Mouse (Mus musculus): ENCODE measurements around the gene Cfap300. TPM values are rescaled to one million over a fixed set of nuclear protein-coding genes. Genes with fewer than 3 reads are reported as not detected.
A peak's percentile ranks its signal among the peaks of the same experiment; 100 is the strongest.

The Cfap300 gene
- polyA plus RNA-seq, 1 experiment: 12.8 TPM

GRCm38 (mm10) chr9:8017253-8017913, 25.2 kb downstream of the Cfap300 start:
- H3K4me1 ChIP-seq (ENCODE audit: control insufficient read depth, insufficient read depth, low read length): no peaks in the 10 kb centered on the region
- H3K27ac ChIP-seq (ENCODE audit: insufficient read depth, low read length): no peak overlapping the region
- no peaks in the 10 kb centered on the region for H3K9me3 ChIP-seq (replicated peaks; ENCODE audit: control insufficient read depth, insufficient read depth, low read length, poor library complexity, severe bottlenecking)
- no peak for TF ChIP-seq POLR2A (IDR thresholded peaks at IDR 0.05; ENCODE audit: insufficient read depth, low read length)
- TF ChIP-seq EP300 (IDR thresholded peaks at IDR 0.05; ENCODE audit: insufficient read depth, low read depth, low read length): no peak
- no peak for TF ChIP-seq CTCF (IDR thresholded peaks at IDR 0.05; ENCODE audit: low read depth, low read length)
- peak overlapping the region; percentile 56; the same call in 1 of the 2 replicates for H3K4me3 ChIP-seq (ENCODE audit: low read depth, low read length)
- peak overlapping the region; percentile 67; the same call in 1 of the 2 replicates for H3K9ac ChIP-seq (ENCODE audit: low read depth, poor library complexity, severe bottlenecking)
- no peaks in the 10 kb centered on the region for H3K27me3 ChIP-seq (ENCODE audit: control insufficient read depth, insufficient read depth, low read length, poor library complexity, severe bottlenecking)
- H3K36me3 ChIP-seq (ENCODE audit: control insufficient read depth, insufficient read depth, low read length, poor library complexity, severe bottlenecking): no peaks in the 10 kb centered on the region

GRCm38 (mm10) chr9:8004370-8004991, 38.1 kb downstream of the Cfap300 start, which contains the start of gene Yap1:
Gene Yap1 (minus strand): TSS chr9:8004596.
- Histone ChIP-seq H3K9me3 (replicated peaks; ENCODE audit: control insufficient read depth, insufficient read depth, low read length, poor library complexity, severe bottlenecking) (no peaks in the 10 kb centered on the region), H3K4me3 (ENCODE audit: low read depth, low read length) (peak within 1 kb of the TSS; percentile 85), H3K4me1 (ENCODE audit: control insufficient read depth, insufficient read depth, low read length) (no peaks in the 10 kb centered on the region), H3K9ac (ENCODE audit: low read depth, poor library complexity, severe bottlenecking) (peak within 1 kb of the TSS; percentile 96), H3K36me3 (ENCODE audit: control insufficient read depth, insufficient read depth, low read length, poor library complexity, severe bottlenecking) (peaks cover 13% of the 10 kb centered on the region; the same call in 1 of the 2 replicates), H3K27me3 (ENCODE audit: control insufficient read depth, insufficient read depth, low read length, poor library complexity, severe bottlenecking) (no peaks in the 10 kb centered on the region), H3K27ac (ENCODE audit: insufficient read depth, low read length) (peak within 1 kb of the TSS; percentile 70)
- TF ChIP-seq POLR2A (IDR thresholded peaks at IDR 0.05; ENCODE audit: insufficient read depth, low read length) (no peak), EP300 (IDR thresholded peaks at IDR 0.05; ENCODE audit: insufficient read depth, low read depth, low read length) (0 out of 2 replicates have a peak, but pooled peaks have one; percentile 10)

GRCm38 (mm10) chr9:8003301-8004271, 39.0 kb downstream of the Cfap300 start:
- H3K9me3 ChIP-seq (replicated peaks; ENCODE audit: control insufficient read depth, insufficient read depth, low read length, poor library complexity, severe bottlenecking): no peaks in the 10 kb centered on the region
- peak overlapping the region; percentile 96 for H3K9ac ChIP-seq (ENCODE audit: low read depth, poor library complexity, severe bottlenecking)
- no peaks in the 10 kb centered on the region for H3K27me3 ChIP-seq (ENCODE audit: control insufficient read depth, insufficient read depth, low read length, poor library complexity, severe bottlenecking)
- H3K4me3 ChIP-seq (ENCODE audit: low read depth, low read length): peak overlapping the region; percentile 85
- no peak for TF ChIP-seq CTCF (IDR thresholded peaks at IDR 0.05; ENCODE audit: low read depth, low read length)
- TF ChIP-seq EP300 (IDR thresholded peaks at IDR 0.05; ENCODE audit: insufficient read depth, low read depth, low read length): no peak
- no peak for TF ChIP-seq POLR2A (IDR thresholded peaks at IDR 0.05; ENCODE audit: insufficient read depth, low read length)
- H3K27ac ChIP-seq (ENCODE audit: insufficient read depth, low read length): peak overlapping the region; percentile 58
- H3K36me3 ChIP-seq (ENCODE audit: control insufficient read depth, insufficient read depth, low read length, poor library complexity, severe bottlenecking): peaks cover 18% of the 10 kb centered on the region
- no peaks in the 10 kb centered on the region for H3K4me1 ChIP-seq (ENCODE audit: control insufficient read depth, insufficient read depth, low read length)

GRCm38 (mm10) chr9:8002806-8003205, 39.8 kb downstream of the Cfap300 start:
- Histone ChIP-seq H3K27ac (ENCODE audit: insufficient read depth, low read length) (peak overlapping the region; percentile 27; the same call in 1 of the 2 replicates), H3K9ac (ENCODE audit: low read depth, poor library complexity, severe bottlenecking) (peak overlapping the region; percentile 96), H3K27me3 (ENCODE audit: control insufficient read depth, insufficient read depth, low read length, poor library complexity, severe bottlenecking) (no peaks in the 10 kb centered on the region), H3K9me3 (replicated peaks; ENCODE audit: control insufficient read depth, insufficient read depth, low read length, poor library complexity, severe bottlenecking) (no peaks in the 10 kb centered on the region), H3K36me3 (ENCODE audit: control insufficient read depth, insufficient read depth, low read length, poor library complexity, severe bottlenecking) (peaks cover 26% of the 10 kb centered on the region), H3K4me3 (ENCODE audit: low read depth, low read length) (peak overlapping the region; percentile 85), H3K4me1 (ENCODE audit: control insufficient read depth, insufficient read depth, low read length) (no peaks in the 10 kb centered on the region)
- TF ChIP-seq EP300 (IDR thresholded peaks at IDR 0.05; ENCODE audit: insufficient read depth, low read depth, low read length) (no peak), POLR2A (IDR thresholded peaks at IDR 0.05; ENCODE audit: insufficient read depth, low read length) (no peak), CTCF (IDR thresholded peaks at IDR 0.05; ENCODE audit: low read depth, low read length) (no peak)

- peaks cover 27% of the 10 kb centered on the region for H3K36me3 ChIP-seq (ENCODE audit: control insufficient read depth, insufficient read depth, low read length, poor library complexity, severe bottlenecking)
- no peak overlapping the region for H3K4me3 ChIP-seq (ENCODE audit: low read depth, low read length)
These were observed 41.3 kb downstream of the Cfap300 start for GRCm38 (mm10) chr9:8001352-8001751.

More at GRCm38 (mm10) chr9:8001352-8001751, 41.3 kb downstream of the Cfap300 start:
- Histone ChIP-seq H3K9ac (ENCODE audit: low read depth, poor library complexity, severe bottlenecking) (no peak overlapping the region), H3K9me3 (replicated peaks; ENCODE audit: control insufficient read depth, insufficient read depth, low read length, poor library complexity, severe bottlenecking) (no peaks in the 10 kb centered on the region), H3K27me3 (ENCODE audit: control insufficient read depth, insufficient read depth, low read length, poor library complexity, severe bottlenecking) (no peaks in the 10 kb centered on the region), H3K27ac (ENCODE audit: insufficient read depth, low read length) (no peak overlapping the region), H3K4me1 (ENCODE audit: control insufficient read depth, insufficient read depth, low read length) (peaks cover 1% of the 10 kb centered on the region)
- TF ChIP-seq EP300 (IDR thresholded peaks at IDR 0.05; ENCODE audit: insufficient read depth, low read depth, low read length) (no peak), POLR2A (IDR thresholded peaks at IDR 0.05; ENCODE audit: insufficient read depth, low read length) (no peak), CTCF (IDR thresholded peaks at IDR 0.05; ENCODE audit: low read depth, low read length) (no peak)
